Mouse (Mus musculus) intestine, embryonic 16.5 days (tissue): ENCODE data around the gene Znhit1. TPM values are rescaled to one million over a fixed set of nuclear protein-coding genes. Genes with fewer than 3 reads are reported as not detected.

Source experiments
- ATAC-seq: fragments of 200-750 bp; cut with Nextera tagmentation; 2 replicates; pipeline ENCODE4 v1.8.0; 2017; ENCODE audit warnings: moderate TSS enrichment, moderate library complexity
- H3K27ac ChIP-seq: fragments of 300-500 bp; sonication (generic); 2 replicates; pipeline ENCODE4 v1.5.1; 2014; ENCODE audit warnings: mild to moderate bottlenecking, low read length
- H3K27me3 ChIP-seq: fragments of 300-500 bp; sonication (generic); replicated peaks from 2 replicates; pipeline ENCODE4 v1.6.1; 2014; ENCODE audit warnings: low read length, control low read depth, mixed read lengths; ENCODE audit not compliant: control insufficient read depth, insufficient read depth
- H3K36me3 ChIP-seq: fragments of 300-500 bp; sonication (generic); 2 replicates; pipeline ENCODE4 v1.6.1; 2014; ENCODE audit warnings: low read length, control low read depth; ENCODE audit not compliant: control insufficient read depth, insufficient read depth
- H3K4me1 ChIP-seq: fragments of 300-500 bp; sonication (generic); 2 replicates; pipeline ENCODE4 v1.6.1; 2014; ENCODE audit warnings: low read length, control low read depth, mixed read lengths; ENCODE audit not compliant: control insufficient read depth, insufficient read depth
- H3K4me2 ChIP-seq: fragments of 300-500 bp; sonication (generic); 2 replicates; pipeline ENCODE4 v1.6.1; 2014; ENCODE audit warnings: low read depth, low read length, control low read depth
- H3K4me3 ChIP-seq: fragments of 300-500 bp; sonication (generic); 2 replicates; pipeline ENCODE4 v1.5.1; 2014; ENCODE audit warnings: mild to moderate bottlenecking, low read length
- H3K9ac ChIP-seq: fragments of 300-500 bp; sonication (generic); 2 replicates; pipeline ENCODE4 v1.6.1; 2014; ENCODE audit warnings: low read depth, low read length
- H3K9me3 ChIP-seq: fragments of 300-500 bp; sonication (generic); 2 replicates; pipeline ENCODE4 v1.6.1; 2016; ENCODE audit warnings: low read length, control low read depth; ENCODE audit not compliant: control insufficient read depth
- WGBS: fragments of 180-500 bp; shearing (Covaris S2); extraction: QIAGEN DNeasy Blood & Tissue Kit; methylation state at CpG from one replicate; pipeline ENCODE4 v1.1.7; 2014; 5-methylcytosine and 5-hydroxymethylcytosine counted together
- microRNA counts: library from miRNA; unstranded; fragments of <30 nt; microRNA quantifications from one replicate; lab custom pipeline; 2016
- microRNA-seq: library from miRNA; unstranded; fragments of <30 nt; microRNA quantifications from one replicate; pipeline ENCODE4, GENCODE M21; 2016
- polyA plus RNA-seq: library from polyadenylated mRNA; unstranded; fragments of >200 nt; fragmentation: Nextera tagmentation; extraction: Ambion mirVana; gene quantifications from 2 replicates; pipeline ENCODE4 v1.2.1, GENCODE M21; 2015

The Znhit1 gene
- polyA plus RNA-seq, 1 experiment from 2014 or later: 114 TPM

DNA sequence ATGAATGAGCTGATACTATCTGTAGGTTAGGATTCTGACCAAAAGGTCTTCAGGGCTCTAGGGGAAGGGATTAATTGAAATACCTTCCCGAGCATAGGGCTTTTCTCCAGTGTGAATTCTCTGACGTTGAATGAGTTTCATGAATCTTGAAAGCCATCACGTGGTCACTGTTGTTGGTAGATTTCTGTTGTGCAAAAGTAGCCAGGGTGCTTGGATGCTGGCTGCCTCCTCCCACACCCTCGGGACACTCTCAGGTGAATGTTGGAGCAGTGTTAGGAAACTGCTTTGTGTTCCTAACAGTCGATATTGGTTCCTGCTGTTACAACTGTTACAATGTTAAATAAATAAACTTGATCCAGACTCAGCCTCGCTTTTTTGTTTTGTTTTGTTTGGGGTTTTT is 51.1 kb downstream of the Znhit1 start:
- ATAC-seq: no peak
- 86% methylated on average over 6 of the region's 6 CpGs for WGBS
- Histone ChIP-seq H3K4me2 (no peak overlapping the region), H3K27ac (no peak overlapping the region), H3K27me3 (no peaks in the 10 kb centered on the region), H3K36me3 (no peaks in the 10 kb centered on the region), H3K9ac (no peak overlapping the region), H3K9me3 (no peaks in the 10 kb centered on the region), H3K4me3 (no peak overlapping the region), H3K4me1 (no peaks in the 10 kb centered on the region)

DNA sequence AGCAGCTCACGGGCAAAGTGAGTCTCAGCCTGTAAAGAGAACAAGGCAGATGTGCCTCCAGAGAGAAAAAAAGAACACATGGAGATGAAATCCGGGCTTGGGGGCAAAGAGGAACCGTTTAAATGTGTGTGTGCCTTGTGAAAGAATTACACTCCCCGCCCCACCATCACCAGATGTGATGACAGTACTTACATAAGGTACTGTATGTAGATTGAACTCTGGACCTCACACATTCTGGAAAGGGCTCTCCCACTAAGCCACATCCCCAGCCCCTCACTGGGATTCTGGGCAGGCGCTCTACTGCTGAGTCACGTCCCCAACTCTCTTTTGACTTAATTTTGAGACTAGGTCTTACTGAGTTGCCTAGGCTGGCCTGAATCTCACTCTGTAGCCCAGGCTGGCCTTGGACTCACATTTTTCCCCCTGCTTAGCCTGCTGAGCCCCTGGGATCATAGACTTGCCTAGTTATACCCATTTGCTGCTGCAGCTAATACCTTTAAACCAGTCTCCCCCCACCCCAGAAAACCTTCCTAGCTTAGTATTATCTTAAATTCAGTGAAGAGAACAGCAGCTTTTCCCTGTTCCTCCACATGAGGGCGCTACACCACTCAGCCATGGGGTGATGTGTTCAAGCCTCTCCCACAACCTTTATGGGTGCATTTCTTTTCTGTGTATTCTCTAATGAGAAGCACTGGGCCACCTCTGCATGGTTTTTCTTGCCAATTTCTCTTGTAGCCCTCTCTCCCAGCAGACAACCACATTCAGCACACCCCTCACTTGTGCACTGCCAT is 51.7 kb downstream of the Znhit1 start:
- Histone ChIP-seq H3K4me2 (no peak overlapping the region), H3K36me3 (no peaks in the 10 kb centered on the region), H3K9me3 (no peaks in the 10 kb centered on the region), H3K4me1 (no peaks in the 10 kb centered on the region), H3K4me3 (no peak overlapping the region), H3K9ac (no peak overlapping the region), H3K27me3 (no peaks in the 10 kb centered on the region), H3K27ac (no peak overlapping the region)
- ATAC-seq: no peak
- WGBS: 73% methylated on average over 7 of the region's 7 CpGs

DNA sequence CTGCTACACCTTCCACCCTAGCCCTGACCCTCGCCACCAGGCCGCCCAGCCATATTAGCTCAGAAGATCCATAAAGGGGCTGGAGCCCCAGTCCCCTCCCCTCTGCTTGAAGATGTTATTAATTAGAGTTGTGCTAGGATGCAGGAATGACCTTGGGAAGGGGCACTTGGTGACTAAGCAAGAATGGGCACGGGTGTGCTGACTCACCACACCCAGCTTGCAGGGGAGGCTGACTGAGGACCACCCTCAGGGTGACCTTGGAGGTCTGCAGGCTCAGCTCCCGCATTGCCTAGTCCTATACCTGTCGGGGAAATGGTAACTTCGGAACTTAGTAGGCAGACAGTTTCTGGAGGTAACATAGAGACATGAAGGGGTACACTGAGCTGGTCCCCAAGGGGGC is 53.9 kb downstream of the Znhit1 start:
- no peak overlapping the region for H3K27ac ChIP-seq
- ATAC-seq: no peak
- H3K27me3 ChIP-seq: no peaks in the 10 kb centered on the region
- H3K9me3 ChIP-seq: no peaks in the 10 kb centered on the region
- H3K4me3 ChIP-seq: no peak overlapping the region
- H3K9ac ChIP-seq: no peak overlapping the region
- no peaks in the 10 kb centered on the region for H3K36me3 ChIP-seq
- H3K4me1 ChIP-seq: no peaks in the 10 kb centered on the region
- no peak overlapping the region for H3K4me2 ChIP-seq
- 82% methylated on average over 6 of the region's 6 CpGs for WGBS

DNA sequence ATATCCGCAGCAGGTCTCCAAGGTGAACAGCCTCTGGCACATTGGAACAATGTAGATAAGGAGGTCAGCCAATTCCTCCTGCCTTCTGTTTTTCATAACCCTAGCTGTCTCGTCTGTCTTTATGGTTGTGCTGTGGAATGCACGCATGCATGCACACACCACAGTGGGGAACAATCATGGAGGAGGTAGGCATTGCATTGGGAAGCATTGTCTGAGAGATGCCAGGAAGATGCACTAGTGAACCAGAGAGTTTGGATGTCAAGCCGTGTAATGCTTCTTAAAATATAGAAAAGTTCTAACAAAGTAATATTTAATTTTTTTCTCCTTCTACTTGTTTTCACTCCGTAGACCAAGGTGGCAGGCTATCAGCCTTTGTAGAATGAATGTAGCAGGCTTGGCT is 54.9 kb downstream of the Znhit1 start:
- Histone ChIP-seq H3K36me3 (no peaks in the 10 kb centered on the region), H3K4me2 (no peak overlapping the region), H3K27me3 (no peaks in the 10 kb centered on the region), H3K9me3 (no peaks in the 10 kb centered on the region), H3K9ac (no peak overlapping the region), H3K4me3 (no peak overlapping the region), H3K27ac (no peak overlapping the region), H3K4me1 (no peaks in the 10 kb centered on the region)
- ATAC-seq: no peak
- 80% methylated on average over 5 of the region's 5 CpGs for WGBS

MicroRNA genes within 50 kb of the gene (microRNA counts, 519-probe panel; counts per million panel counts)
- 35.7 counts per million for microRNA mmu-miR-702 (lab: Ali Mortazavi, UCI)

Small RNA genes lying within 50 kb of the gene (microRNA-seq; reads per million reads assigned to microRNA genes)
- 22.8 reads per million, percentile 31 among the genes with 10 or more reads in this experiment for gene Mir702

Other genes starting within 250 kb of the Znhit1 start
- 5.5 and 6.8 TPM in 2 replicates for gene Col26a1, start 104.8 kb downstream of the Znhit1 start, polyA plus RNA-seq
- gene Ift22, start 79.9 kb downstream of the Znhit1 start, polyA plus RNA-seq: 43.2 and 52.4 TPM in 2 replicates
- gene Fis1, start 34.7 kb downstream of the Znhit1 start, polyA plus RNA-seq: 271 and 281 TPM in 2 replicates
- 34.8 and 36.6 TPM in 2 replicates for gene Cldn15, start 21.4 kb downstream of the Znhit1 start, polyA plus RNA-seq
- gene Plod3, start 1.0 kb downstream of the Znhit1 start, polyA plus RNA-seq: 40.7 and 44.4 TPM in 2 replicates
- gene Vgf, start 38.4 kb upstream of the Znhit1 start, polyA plus RNA-seq: 0.50 and 0.64 TPM in 2 replicates
- gene Ap1s1, start 58.1 kb upstream of the Znhit1 start, polyA plus RNA-seq: 284 and 285 TPM in 2 replicates
- gene Serpine1, start 84.2 kb upstream of the Znhit1 start, polyA plus RNA-seq: 0.24 and 0.29 TPM in 2 replicates
- gene Trim56, start 128.2 kb upstream of the Znhit1 start, polyA plus RNA-seq: 5.5 and 6.5 TPM in 2 replicates
- gene Muc3, start 161.3 kb upstream of the Znhit1 start, polyA plus RNA-seq: 5.6 and 6.1 TPM in 2 replicates
- gene Muc3a, start 224.4 kb upstream of the Znhit1 start, polyA plus RNA-seq: 25.3 and 31.7 TPM in 2 replicates